Mouse (Mus musculus) embryonic fibroblast, embryonic 13.5 days (primary cell): ENCODE measurements around the gene Gngt2.

Experiments
- CTCF ChIP-seq: IDR thresholded peaks from 2 replicates; pipeline ENCODE4 v1.5.1; 2011; ENCODE audit warnings: mild to moderate bottlenecking, control low read depth, low read length, moderate library complexity, borderline replicate concordance; ENCODE audit not compliant: insufficient read depth
- POLR2A ChIP-seq: IDR thresholded peaks from 2 replicates; pipeline ENCODE4 v1.6.1; 2011; ENCODE audit warnings: low read depth, mild to moderate bottlenecking, control low read depth, low read length, moderate library complexity

- TF ChIP-seq CTCF (no peak), POLR2A (no peak)
These were observed 3.9 kb downstream of the Gngt2 start for GRCm38 (mm10) chr11:95840694-95841497.
